Mouse (Mus musculus) embryonic facial prominence, embryonic 13.5 days (tissue): ENCODE measurements around the gene Vmn1r143. TPM values are rescaled to one million over a fixed set of nuclear protein-coding genes. Genes with fewer than 3 reads are reported as not detected.
"Not testable (repeated sequence)": the region's sequence is repeated elsewhere in the genome, so short reads cannot be mapped to it uniquely, and the experiment has no call there.

Experiments used
- ATAC-seq: fragments of 200-750 bp; cut with Nextera tagmentation; 2 replicates; pipeline ENCODE4 v1.8.0; 2017; ENCODE audit warnings: low read depth; ENCODE audit not compliant: insufficient number of reproducible peaks, insufficient read depth, low FRiP score, low TSS enrichment
- H3K27ac ChIP-seq: fragments of 300-500 bp; sonication (generic); 2 replicates; pipeline ENCODE4 v1.5.1; 2015; ENCODE audit warnings: moderate library complexity, mild to moderate bottlenecking, inconsistent platforms
- H3K27me3 ChIP-seq: fragments of 300-500 bp; sonication (generic); 2 replicates; pipeline ENCODE4 v1.6.1; 2015; ENCODE audit warnings: mild to moderate bottlenecking, inconsistent platforms
- H3K36me3 ChIP-seq: fragments of 300-500 bp; sonication (generic); 2 replicates; pipeline ENCODE4 v1.6.1; 2015; ENCODE audit warnings: mild to moderate bottlenecking, inconsistent platforms
- H3K4me1 ChIP-seq: fragments of 300-500 bp; sonication (generic); 2 replicates; pipeline ENCODE4 v1.6.1; 2015; ENCODE audit warnings: inconsistent platforms
- H3K4me2 ChIP-seq: fragments of 300-500 bp; sonication (generic); 2 replicates; pipeline ENCODE4 v1.6.1; 2015; ENCODE audit warnings: moderate library complexity, mild to moderate bottlenecking, inconsistent platforms
- H3K4me3 ChIP-seq: fragments of 300-500 bp; sonication (generic); 2 replicates; pipeline ENCODE4 v1.5.1; 2015; ENCODE audit warnings: mild to moderate bottlenecking, inconsistent platforms
- H3K9ac ChIP-seq: fragments of 300-500 bp; sonication (generic); 2 replicates; pipeline ENCODE4 v1.6.1; 2015; ENCODE audit warnings: mild to moderate bottlenecking, inconsistent platforms
- H3K9me3 ChIP-seq: fragments of 300-500 bp; sonication (generic); 2 replicates; pipeline ENCODE4 v1.6.1; 2016; ENCODE audit warnings: inconsistent platforms
- WGBS: fragments of 180-500 bp; shearing (Covaris S2); methylation state at CpG from one replicate; pipeline ENCODE4 v1.1.7; 2015; ENCODE audit warnings: mixed read lengths; 5-methylcytosine and 5-hydroxymethylcytosine counted together
- polyA plus RNA-seq: library from polyadenylated mRNA; unstranded; fragments of >200 nt; fragmentation: Nextera tagmentation; extraction: Ambion mirVana; gene quantifications from 2 replicates; pipeline ENCODE4 v1.2.1, GENCODE M21; 2015

The Vmn1r143 gene
- not detected in 2 replicates for polyA plus RNA-seq

DNA sequence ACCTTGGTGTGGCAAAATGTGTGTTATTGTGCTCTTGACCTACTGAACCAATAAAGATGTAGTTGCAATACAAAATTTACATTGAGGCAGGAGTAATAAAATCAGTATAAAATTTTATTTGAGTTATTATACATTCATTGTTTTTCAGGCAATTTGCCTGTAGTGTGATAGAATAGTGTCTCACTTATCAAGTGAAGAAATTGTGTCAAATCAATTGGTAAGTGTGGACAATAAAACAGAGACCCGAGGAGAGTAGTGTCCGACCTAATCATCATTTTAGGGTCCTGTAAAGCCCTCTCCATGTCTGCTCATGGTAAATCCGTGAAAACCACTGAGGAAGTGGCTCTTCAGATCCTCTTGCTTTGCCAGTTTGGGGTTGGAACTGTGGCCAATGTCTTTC, at the start of gene Vmn1r143:
Gene Vmn1r143, plus strand, starts transcription at position 301 of the 400 bp plus-strand sequence.
- H3K27ac ChIP-seq, H3K4me3 ChIP-seq, ATAC-seq, H3K4me1 ChIP-seq, H3K36me3 ChIP-seq, H3K9ac ChIP-seq, H3K27me3 ChIP-seq, H3K9me3 ChIP-seq, H3K4me2 ChIP-seq: not testable (repeated sequence)
- no CpG with 5 or more reads among the region's 3 CpGs for WGBS

GRCm38 (mm10) chr7:22163935-22164334, 25.2 kb upstream of the Vmn1r143 start, which contains the start of gene Vmn1r142:
Gene Vmn1r142 (minus strand): TSS chr7:22164035.
- not testable (repeated sequence) for H3K36me3 ChIP-seq, H3K27me3 ChIP-seq, H3K27ac ChIP-seq, H3K4me2 ChIP-seq, H3K9ac ChIP-seq, H3K4me1 ChIP-seq, H3K9me3 ChIP-seq, H3K4me3 ChIP-seq, ATAC-seq
- no CpG with 5 or more reads among the region's 3 CpGs for WGBS

DNA sequence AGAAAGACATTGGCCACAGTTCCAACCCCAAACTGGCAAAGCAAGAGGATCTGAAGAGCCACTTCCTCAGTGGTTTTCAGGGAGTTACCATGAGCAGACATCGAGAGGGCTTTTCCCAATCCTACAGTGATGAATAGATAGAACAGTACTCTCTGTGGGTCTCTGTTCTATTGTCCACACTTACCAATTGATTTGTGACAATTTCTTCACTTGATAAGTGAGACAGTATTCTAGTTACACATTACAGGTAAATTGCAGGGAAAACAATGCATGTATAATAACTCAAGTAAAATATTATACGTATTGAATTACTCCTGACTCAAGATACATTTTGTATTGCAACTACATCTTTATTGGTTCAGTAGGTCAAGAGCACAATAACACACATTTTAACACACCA, 12.0 kb downstream of the Vmn1r143 start, which contains the start of gene Gm8653:
Gene Gm8653, minus strand, starts transcription at position 101 of the 400 bp plus-strand sequence.
- not testable (repeated sequence) for H3K27ac ChIP-seq, H3K36me3 ChIP-seq, H3K4me2 ChIP-seq, H3K4me3 ChIP-seq, H3K9me3 ChIP-seq, ATAC-seq, H3K9ac ChIP-seq, H3K27me3 ChIP-seq, H3K4me1 ChIP-seq
- WGBS = no CpG with 5 or more reads among the region's 2 CpGs

DNA sequence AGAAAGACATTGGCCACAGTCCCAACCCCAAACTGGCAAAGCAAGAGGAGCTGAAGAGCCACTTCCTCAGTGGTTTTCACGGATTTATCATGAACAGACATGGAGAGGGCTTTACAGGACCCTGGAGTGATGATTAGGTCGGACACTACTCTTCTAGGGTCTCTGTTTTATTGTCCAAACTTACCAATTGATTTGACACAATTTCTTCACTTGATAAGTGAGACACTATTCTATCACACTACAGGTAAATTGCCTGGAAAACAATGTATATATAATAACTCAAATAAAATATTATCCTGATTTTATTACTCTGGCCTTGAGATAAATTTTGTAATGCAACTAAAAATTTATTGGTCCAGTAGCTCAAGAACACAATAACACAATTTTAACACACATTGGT, 40.2 kb downstream of the Vmn1r143 start, which contains the start of gene Gm8453:
Gene Gm8453, minus strand, starts transcription at position 101 of the 400 bp plus-strand sequence.
- not testable (repeated sequence) for H3K27me3 ChIP-seq, H3K4me3 ChIP-seq, H3K9ac ChIP-seq, ATAC-seq, H3K27ac ChIP-seq, H3K9me3 ChIP-seq, H3K36me3 ChIP-seq, H3K4me1 ChIP-seq, H3K4me2 ChIP-seq
- 16% methylated on average over 2 of the region's 2 CpGs for WGBS

Other genes starting within 250 kb of the Vmn1r143 start
- gene Vmn1r137, start 194.8 kb upstream of the Vmn1r143 start, polyA plus RNA-seq = not detected in 2 replicates
- gene Vmn1r138, start 160.5 kb upstream of the Vmn1r143 start, polyA plus RNA-seq = not detected in 2 replicates
- gene Gm6176, start 133.1 kb upstream of the Vmn1r143 start, polyA plus RNA-seq = not detected in 2 replicates
- not detected in 2 replicates for gene Vmn1r139, start 120.3 kb upstream of the Vmn1r143 start, polyA plus RNA-seq
- gene Gm16451, start 71.1 kb upstream of the Vmn1r143 start, polyA plus RNA-seq = not detected in 2 replicates
- gene Gm10666, start 54.6 kb upstream of the Vmn1r143 start, polyA plus RNA-seq = not detected in 2 replicates
- not detected in 2 replicates for gene Vmn1r142, start 25.3 kb upstream of the Vmn1r143 start, polyA plus RNA-seq
- not detected in 2 replicates for gene Gm8653, start 11.9 kb downstream of the Vmn1r143 start, polyA plus RNA-seq
- gene Gm8453, start 40.1 kb downstream of the Vmn1r143 start, polyA plus RNA-seq = not detected in 2 replicates
- gene Gm4187, start 140.3 kb downstream of the Vmn1r143 start, polyA plus RNA-seq = not detected in 2 replicates
- gene Gm8660, start 181.7 kb downstream of the Vmn1r143 start, polyA plus RNA-seq = not detected in 2 replicates
- not detected in 2 replicates for gene Vmn1r148, start 224.2 kb downstream of the Vmn1r143 start, polyA plus RNA-seq
- not detected in 2 replicates for gene Vmn1r149, start 248.9 kb downstream of the Vmn1r143 start, polyA plus RNA-seq